Mouse (Mus musculus) myocyte (in vitro differentiated cells): ENCODE measurements around the gene Nfam1.

Source experiments
- MAX ChIP-seq: IDR thresholded peaks from one replicate; pipeline ENCODE4 v1.6.1; 2011; ENCODE audit warnings: low read depth, mild to moderate bottlenecking, control low read depth
- MYOD1 ChIP-seq, 3 experiments: IDR thresholded peaks; one replicate each; pipeline ENCODE4 v1.6.1; 2011; ENCODE audit warnings: control low read depth in 2 of 3, low read depth in 2 of 3, mild to moderate bottlenecking in 2 of 3, moderate library complexity in 1 of 3; ENCODE audit not compliant: insufficient read length in 2 of 3, control insufficient read depth in 1 of 3
- TCF3 ChIP-seq: IDR thresholded peaks from one replicate; pipeline ENCODE4 v1.6.1; 2011; ENCODE audit warnings: low read depth, control low read depth; ENCODE audit not compliant: insufficient read length

DNA sequence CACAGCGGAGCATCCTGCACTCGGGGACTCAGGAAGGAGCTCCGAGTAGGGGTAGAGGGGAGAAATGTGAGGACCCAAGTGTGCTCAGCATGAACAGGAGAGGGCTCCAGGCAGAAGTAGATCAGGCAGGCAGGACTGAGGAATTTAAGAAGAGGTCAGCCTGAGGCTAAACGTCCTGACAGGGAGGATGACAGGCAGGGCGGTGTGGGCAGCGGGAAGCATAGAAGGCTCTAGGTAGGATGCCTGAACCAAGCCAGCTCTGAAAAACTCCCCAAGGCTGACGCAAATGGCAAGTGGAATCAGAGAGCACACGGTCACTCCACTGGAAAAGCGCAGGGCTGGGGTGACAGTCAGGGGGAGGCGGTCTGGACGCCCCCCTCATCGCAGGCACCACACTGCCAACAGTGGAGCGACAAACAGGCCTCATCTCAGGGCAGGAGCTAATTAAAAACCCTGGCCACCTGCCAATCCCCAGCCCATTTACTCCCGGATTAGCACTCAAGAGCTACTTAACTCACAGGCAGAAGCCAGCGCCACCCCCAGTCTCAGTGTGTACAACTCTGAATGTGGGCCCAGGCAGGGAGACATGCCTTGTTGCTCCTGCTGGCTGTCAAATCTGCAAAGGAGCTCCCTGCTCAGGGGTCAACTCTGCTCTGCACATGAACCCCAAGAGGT, 22.0 kb downstream of the Nfam1 start:
- TF ChIP-seq MAX (no peak), TCF3 (no peak), MYOD1 (IDR thresholded peaks at IDR 0.05; ENCODE audit: control insufficient read depth in 1 of 3, insufficient read length in 2 of 3, low read depth in 2 of 3) (no peak)
